Mouse (Mus musculus) kidney, postnatal 0 days (tissue): Measurements from ENCODE around the gene Tex44. TPM values are rescaled to one million over a fixed set of nuclear protein-coding genes. Genes with fewer than 3 reads are reported as not detected.

ENCODE experiments used
- ATAC-seq: fragments of 200-750 bp; cut with Nextera tagmentation; replicated peaks from 2 replicates; pipeline ENCODE4 v1.8.0; 2017; ENCODE audit warnings: low read depth, moderate number of reproducible peaks, moderate TSS enrichment, moderate library complexity; ENCODE audit not compliant: low FRiP score
- DNase-seq: peaks from one replicate; pipeline ENCODE4 v3.0.0-alpha.2; 2016; ENCODE audit warnings: low spot score
- H3K27ac ChIP-seq: fragments of 300-500 bp; sonication (generic); 2 replicates; pipeline ENCODE4 v1.5.1; 2014; ENCODE audit warnings: mild to moderate bottlenecking
- H3K27me3 ChIP-seq: fragments of 300-500 bp; sonication (generic); 2 replicates; pipeline ENCODE4 v1.6.1; 2014; ENCODE audit warnings: low read length, mixed read lengths; ENCODE audit not compliant: insufficient read depth
- H3K36me3 ChIP-seq: fragments of 300-500 bp; sonication (generic); 2 replicates; pipeline ENCODE4 v1.6.1; 2014; ENCODE audit warnings: low read length, mixed read lengths; ENCODE audit not compliant: insufficient read depth
- H3K4me1 ChIP-seq: fragments of 300-500 bp; sonication (generic); replicated peaks from 2 replicates; pipeline ENCODE4 v1.6.1; 2014; ENCODE audit warnings: antibody characterized with exemption, low read length, mixed read lengths; ENCODE audit not compliant: insufficient read depth
- H3K4me2 ChIP-seq: fragments of 300-500 bp; sonication (generic); 2 replicates; pipeline ENCODE4 v1.6.1; 2014; ENCODE audit warnings: mild to moderate bottlenecking, low read length, moderate library complexity, mixed read lengths
- H3K4me3 ChIP-seq: fragments of 300-500 bp; sonication (generic); replicated peaks from 2 replicates; pipeline ENCODE4 v1.5.1; 2014; ENCODE audit warnings: low read depth, low read length
- H3K9ac ChIP-seq: fragments of 300-500 bp; sonication (generic); 2 replicates; pipeline ENCODE4 v1.6.1; 2014; ENCODE audit warnings: low read depth, low read length
- H3K9me3 ChIP-seq: fragments of 300-500 bp; sonication (generic); replicated peaks from 2 replicates; pipeline ENCODE4 v1.6.1; 2016; ENCODE audit warnings: low read length, inconsistent platforms, mixed read lengths
- CTCF ChIP-seq: IDR thresholded peaks from 2 replicates; pipeline ENCODE4 v1.5.1; 2016; ENCODE audit warnings: antibody characterized with exemption, low read depth, mild to moderate bottlenecking, moderate library complexity
- WGBS: fragments of 180-500 bp; shearing (Covaris S2); extraction: QIAGEN DNeasy Blood & Tissue Kit; methylation state at CpG from one replicate; pipeline ENCODE4 v1.1.7; 2014; 5-methylcytosine and 5-hydroxymethylcytosine counted together
- polyA plus RNA-seq: library from polyadenylated mRNA; unstranded; fragments of >200 nt; fragmentation: Nextera tagmentation; extraction: Ambion mirVana; gene quantifications from 2 replicates; pipeline ENCODE4 v1.2.1, GENCODE M21; 2015

The Tex44 gene
- polyA plus RNA-seq, result not detected in 2 replicates

- DNase-seq (no peak), ATAC-seq (no peak)
- no peaks in the 10 kb centered on the region for H3K9me3 ChIP-seq
- H3K4me2 ChIP-seq, result no peak within 1 kb of the TSS
- H3K36me3 ChIP-seq, result no peaks in the 10 kb centered on the region
- H3K4me1 ChIP-seq, result no peaks in the 10 kb centered on the region
- no peak within 1 kb of the TSS for H3K27ac ChIP-seq
- H3K4me3 ChIP-seq, result no peak within 1 kb of the TSS
- WGBS, result 93% methylated on average over 8 of the region's 8 CpGs
- H3K27me3 ChIP-seq, result no peaks in the 10 kb centered on the region
- no peak within 1 kb of the TSS for H3K9ac ChIP-seq
- no peak for TF ChIP-seq CTCF
These were observed at the start of gene Tex44, which contains the start of gene Nmur1 for GRCm38 (mm10) chr1:86426128-86426527. TSS of gene Tex44 (plus strand) at chr1:86426329. TSS of gene Nmur1 (minus strand) at chr1:86426228.

- 0 out of 2 replicates have a peak, but pooled peaks cover 5% of the 10 kb centered on the region for H3K4me1 ChIP-seq
- H3K9ac ChIP-seq, result no peak overlapping the region
- no peak overlapping the region for H3K27ac ChIP-seq
- TF ChIP-seq CTCF, result no peak
- no peak overlapping the region for H3K4me3 ChIP-seq
- H3K36me3 ChIP-seq, result no peaks in the 10 kb centered on the region
- H3K4me2 ChIP-seq, result no peak overlapping the region
- 64% methylated on average over 5 of the region's 5 CpGs for WGBS
- no peaks in the 10 kb centered on the region for H3K27me3 ChIP-seq
- no peak for ATAC-seq
- H3K9me3 ChIP-seq, result no peaks in the 10 kb centered on the region
- no peak for DNase-seq
These were observed 49.8 kb upstream of the Tex44 start for GRCm38 (mm10) chr1:86376354-86376753.

GRCm38 (mm10) chr1:86378662-86379061 lies 47.5 kb upstream of the Tex44 start:
- H3K27me3 ChIP-seq, result no peaks in the 10 kb centered on the region
- no peak for TF ChIP-seq CTCF
- no peak for ATAC-seq
- no peak overlapping the region for H3K4me3 ChIP-seq
- no peak overlapping the region for H3K27ac ChIP-seq
- H3K9ac ChIP-seq, result no peak overlapping the region
- no peak overlapping the region for H3K4me2 ChIP-seq
- H3K4me1 ChIP-seq, result 0 out of 2 replicates have a peak, but pooled peaks cover 5% of the 10 kb centered on the region
- WGBS, result 11% methylated on average over 6 of the region's 6 CpGs
- DNase-seq, result peak; percentile 50
- no peaks in the 10 kb centered on the region for H3K9me3 ChIP-seq
- H3K36me3 ChIP-seq, result no peaks in the 10 kb centered on the region

- Histone ChIP-seq H3K4me3 (no peak overlapping the region), H3K9me3 (no peaks in the 10 kb centered on the region), H3K36me3 (no peaks in the 10 kb centered on the region), H3K4me2 (no peak overlapping the region), H3K27ac (no peak overlapping the region), H3K4me1 (0 out of 2 replicates have a peak, but pooled peaks cover 5% of the 10 kb centered on the region), H3K27me3 (no peaks in the 10 kb centered on the region), H3K9ac (no peak overlapping the region)
- DNase-seq, result no peak
- no peak for ATAC-seq
- no peak for TF ChIP-seq CTCF
- 44% methylated on average over 9 of the region's 9 CpGs for WGBS
These were observed 47.0 kb upstream of the Tex44 start for GRCm38 (mm10) chr1:86379161-86379569.

- peak; percentile 70 for TF ChIP-seq CTCF
- Histone ChIP-seq H3K4me3 (no peak overlapping the region), H3K27me3 (no peaks in the 10 kb centered on the region), H3K4me1 (0 out of 2 replicates have a peak, but pooled peaks cover 5% of the 10 kb centered on the region), H3K4me2 (0 out of 2 replicates have a peak overlapping the region, but pooled peaks have one; percentile 11), H3K9ac (no peak overlapping the region), H3K9me3 (no peaks in the 10 kb centered on the region), H3K36me3 (no peaks in the 10 kb centered on the region), H3K27ac (no peak overlapping the region)
- WGBS, result 31% methylated on average over 13 of the region's 13 CpGs
- ATAC-seq (0 out of 2 replicates have a peak, but pooled peaks have one; percentile 15), DNase-seq (peak; percentile 56)
These were observed 45.1 kb upstream of the Tex44 start for GRCm38 (mm10) chr1:86381027-86381426.

GRCm38 (mm10) chr1:86389230-86389629 lies 36.9 kb upstream of the Tex44 start:
- H3K9ac ChIP-seq, result no peak overlapping the region
- no peaks in the 10 kb centered on the region for H3K9me3 ChIP-seq
- DNase-seq (peak; percentile 79), ATAC-seq (peak; percentile 49; the same call in 1 of the 2 replicates)
- no peak overlapping the region for H3K4me3 ChIP-seq
- no peak overlapping the region for H3K4me2 ChIP-seq
- H3K27me3 ChIP-seq, result no peaks in the 10 kb centered on the region
- peak; percentile 87 for TF ChIP-seq CTCF
- 3% methylated on average over 11 of the region's 11 CpGs for WGBS
- H3K36me3 ChIP-seq, result no peaks in the 10 kb centered on the region
- no peaks in the 10 kb centered on the region for H3K4me1 ChIP-seq
- H3K27ac ChIP-seq, result no peak overlapping the region

GRCm38 (mm10) chr1:86391425-86391824 lies 34.7 kb upstream of the Tex44 start:
- no peaks in the 10 kb centered on the region for H3K27me3 ChIP-seq
- H3K4me3 ChIP-seq, result no peak overlapping the region
- H3K9ac ChIP-seq, result no peak overlapping the region
- H3K4me1 ChIP-seq, result no peaks in the 10 kb centered on the region
- no peak for DNase-seq
- TF ChIP-seq CTCF, result no peak
- H3K36me3 ChIP-seq, result no peaks in the 10 kb centered on the region
- H3K27ac ChIP-seq, result no peak overlapping the region
- H3K9me3 ChIP-seq, result no peaks in the 10 kb centered on the region
- no peak for ATAC-seq
- WGBS, result 58% methylated on average over 2 of the region's 2 CpGs
- H3K4me2 ChIP-seq, result no peak overlapping the region
